18 mouse cellular contexts compared by ENCODE assay signal in genomic region chr14:79878285-79879019, GRCm38 (mm10).
DNase-seq lines count a peak whose midpoint lies in the region; ATAC-seq and TF ChIP-seq lines count a peak whose summit lies in the region.
"Had no signal": no experiment of that assay in that cellular context is flagged by ENCODE, and none has a peak within 500 bp of the region (broad histone marks: within the 10 kb centered on the region; RNA-seq: fewer than 3 reads in every experiment).

No protein-coding gene starts in this region.

- peak; percentile 22 to 51 for DNase-seq in cerebellum, adult 2 months
- no peak for DNase-seq in cerebellum, adult 11-12 months
- DNase-seq in heart, adult 11 months = peak; percentile 61
- DNase-seq in heart, adult 8-10 months (ENCODE audit: low spot score) = no peak
- DNase-seq in kidney, adult 11 months = no peak
- DNase-seq in spleen, postnatal 4 days (ENCODE audit: low spot score in 2 of 2) = no peak
- DNase-seq: adrenal gland, postnatal 36 days; lung, postnatal 10 days; thymus, postnatal 25 days had no signal

- peak; percentile 61 for ATAC-seq in hindbrain, embryonic 15.5 days (ENCODE audit: low FRiP score, low read depth)
- no peak for ATAC-seq in neural tube, embryonic 15.5 days (ENCODE audit: low FRiP score)

- no peak overlapping the region for H3K27ac ChIP-seq in cerebellum, adult 2 months (ENCODE audit: insufficient read depth, low read length)
- no peak overlapping the region; the same call in 1 of the 2 replicates for H3K27ac ChIP-seq in hindbrain, embryonic 15.5 days (replicated peaks)
- 0 out of 2 replicates have a peak overlapping the region, but pooled peaks have one; percentile 73 for H3K27ac ChIP-seq in neural tube, embryonic 15.5 days (replicated peaks)
- H3K27ac ChIP-seq: embryonic facial prominence, embryonic 13.5 days; heart, embryonic 15.5 days; limb, embryonic 12.5 days; liver, embryonic 14.5 days; stomach, embryonic 15.5 days had no signal

- H3K4me3 ChIP-seq in cerebellum, adult 2 months (replicated peaks; ENCODE audit: insufficient read depth, low read depth, low read length) = no peak overlapping the region
- no peak overlapping the region for H3K4me3 ChIP-seq in hindbrain, embryonic 15.5 days
- no peak overlapping the region for H3K4me3 ChIP-seq in neural tube, embryonic 15.5 days (replicated peaks)
- H3K4me3 ChIP-seq: embryonic facial prominence, embryonic 13.5 days; heart, embryonic 15.5 days; limb, embryonic 12.5 days; neural tube, embryonic 13.5 days; stomach, embryonic 15.5 days had no signal

- no peak overlapping the region for H3K9ac ChIP-seq in hindbrain, embryonic 15.5 days
- H3K9ac ChIP-seq in neural tube, embryonic 15.5 days (replicated peaks) = no peak overlapping the region
- H3K9ac ChIP-seq: embryonic facial prominence, embryonic 13.5 days; heart, embryonic 15.5 days; limb, embryonic 12.5 days; liver, embryonic 14.5 days; neural tube, embryonic 13.5 days; stomach, embryonic 15.5 days had no signal

- no peak overlapping the region for H3K4me2 ChIP-seq in hindbrain, embryonic 15.5 days
- H3K4me2 ChIP-seq in neural tube, embryonic 15.5 days = no peak overlapping the region
- H3K4me2 ChIP-seq: embryonic facial prominence, embryonic 13.5 days; heart, embryonic 15.5 days; limb, embryonic 12.5 days; stomach, embryonic 15.5 days had no signal

- H3K27me3 ChIP-seq in cerebellum, adult 2 months (ENCODE audit: control insufficient read depth, insufficient read depth, low read length) = no peaks in the 10 kb centered on the region; the same call in 1 of the 2 replicates
- H3K27me3 ChIP-seq in hindbrain, embryonic 15.5 days = peaks cover 3% of the 10 kb centered on the region; the same call in 1 of the 2 replicates
- peaks cover 8% of the 10 kb centered on the region; the same call in 1 of the 2 replicates for H3K27me3 ChIP-seq in neural tube, embryonic 15.5 days (replicated peaks)
- H3K27me3 ChIP-seq: CH12.LX; embryonic facial prominence, embryonic 13.5 days; heart, embryonic 15.5 days; stomach, embryonic 15.5 days had no signal

- no peaks in the 10 kb centered on the region for H3K36me3 ChIP-seq in hindbrain, embryonic 15.5 days
- H3K36me3 ChIP-seq in neural tube, embryonic 15.5 days = no peaks in the 10 kb centered on the region
- H3K36me3 ChIP-seq: embryonic facial prominence, embryonic 13.5 days; heart, embryonic 15.5 days; limb, embryonic 12.5 days; neural tube, embryonic 13.5 days; stomach, embryonic 15.5 days had no signal

- no peak for TF ChIP-seq CTCF in cerebellum, adult 2 months (IDR thresholded peaks at IDR 0.05; ENCODE audit: borderline replicate concordance, insufficient read depth, low read depth, low read length)

- no peaks in the 10 kb centered on the region for H3K9me3 ChIP-seq in hindbrain, embryonic 15.5 days
- no peaks in the 10 kb centered on the region for H3K9me3 ChIP-seq in neural tube, embryonic 15.5 days (replicated peaks)
- H3K9me3 ChIP-seq: embryonic facial prominence, embryonic 13.5 days; heart, embryonic 15.5 days; limb, embryonic 12.5 days; neural tube, embryonic 13.5 days; stomach, embryonic 15.5 days had no signal

- no peaks in the 10 kb centered on the region; the same call in 1 of the 2 replicates for H3K4me1 ChIP-seq in cerebellum, adult 2 months (ENCODE audit: control insufficient read depth, insufficient read depth, low read length)
- peaks cover 55% of the 10 kb centered on the region for H3K4me1 ChIP-seq in hindbrain, embryonic 15.5 days (replicated peaks)
- peaks cover 42% of the 10 kb centered on the region for H3K4me1 ChIP-seq in neural tube, embryonic 15.5 days
- H3K4me1 ChIP-seq: embryonic facial prominence, embryonic 13.5 days; heart, embryonic 15.5 days; stomach, embryonic 15.5 days had no signal

- TF ChIP-seq POLR2A in cerebellum, adult 2 months (IDR thresholded peaks at IDR 0.05; ENCODE audit: borderline replicate concordance, insufficient read depth, low read length) = no peak

- 21% methylated on average over 17 of the region's 17 CpGs for WGBS in cerebellum, adult 2 months
- WGBS in hindbrain, embryonic 15.5 days = 45% methylated on average over 17 of the region's 17 CpGs
- WGBS in neural tube, embryonic 15.5 days = 60% methylated on average over 17 of the region's 17 CpGs

Comparison
In these comparisons a context has a peak if more than half of its experiments do, and no peak if none do; other contexts are left out.
1. DNase-seq: peak in cerebellum, adult 2 months (2 of 2) and heart, adult 11 months (single experiment); none in cerebellum, adult 11-12 months (single experiment), heart, adult 8-10 months (single experiment), kidney, adult 11 months (single experiment) and spleen, postnatal 4 days (0 of 2).